Mouse (Mus musculus) testis, adult 2 months (tissue): ENCODE measurements around the gene Gid4.

Source experiments
- CTCF ChIP-seq: fragments of 200-500 bp; IDR thresholded peaks from 2 replicates; pipeline ENCODE4 v1.5.1; 2012; ENCODE audit warnings: low read depth, mild to moderate bottlenecking, inconsistent platforms, low read length, moderate library complexity; ENCODE audit not compliant: control insufficient read depth, insufficient read depth, insufficient replicate concordance
- POLR2A ChIP-seq: fragments of 200-500 bp; IDR thresholded peaks from 2 replicates; pipeline ENCODE4 v1.6.1; 2012; ENCODE audit warnings: low read depth, mild to moderate bottlenecking, inconsistent platforms, low read length, moderate library complexity; ENCODE audit not compliant: control insufficient read depth

DNA sequence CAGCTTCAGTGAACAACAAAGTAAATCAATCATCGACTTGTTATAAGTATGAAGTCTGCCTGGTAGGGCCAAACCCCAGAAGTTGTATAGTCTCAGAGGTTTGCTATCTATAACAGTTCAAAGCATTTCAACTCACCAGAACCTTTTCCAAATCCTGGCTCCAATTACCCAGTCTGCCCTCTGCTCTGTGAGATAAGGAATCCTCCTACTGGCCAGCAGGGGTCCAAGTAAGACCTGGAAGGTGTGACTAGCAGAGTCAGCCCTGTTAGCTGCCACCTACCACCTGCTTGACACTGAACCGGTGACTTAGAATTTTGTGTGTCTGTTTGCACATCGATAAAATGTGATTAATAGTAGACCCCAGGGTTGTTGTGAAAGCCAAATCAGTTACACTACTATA lies 49.7 kb upstream of the Gid4 start:
- TF ChIP-seq CTCF: no peak
- no peak for TF ChIP-seq POLR2A
